Mouse (Mus musculus) MEL (cell line): ENCODE results near the gene Chst8. TPM values are rescaled to one million over a fixed set of nuclear protein-coding genes. Genes with fewer than 3 reads are reported as not detected.

ENCODE experiments used
- DNase-seq: peaks from one replicate; pipeline ENCODE4 v3.0.0; 2011; ENCODE audit warnings: low read depth, low spot score
- H3K27ac ChIP-seq: 2 replicates; pipeline ENCODE4 v1.5.1; 2012; ENCODE audit warnings: low read depth, mild to moderate bottlenecking, control low read depth, low read length, moderate library complexity; ENCODE audit not compliant: control insufficient read depth
- H3K27me3 ChIP-seq, 2 experiments: fragments of 150-350 bp in 1 of 2; sonication (generic) in 1 of 2; 2 replicates each; pipeline ENCODE4 v1.6.1; 2012; ENCODE audit warnings: low read length in 2 of 2, mild to moderate bottlenecking in 2 of 2, improper control_type of control experiment in 1 of 2, moderate library complexity in 1 of 2; ENCODE audit not compliant: insufficient read depth in 2 of 2, control insufficient read depth in 1 of 2
- H3K36me3 ChIP-seq, 2 experiments: 2 replicates each; pipeline ENCODE4 v1.6.1; 2012 to 2014; ENCODE audit warnings: low read length in 2 of 2, improper control_type of control experiment in 1 of 2, inconsistent platforms in 1 of 2, mild to moderate bottlenecking in 1 of 2; ENCODE audit not compliant: insufficient read depth in 2 of 2, control insufficient read depth in 1 of 2
- H3K4me1 ChIP-seq, 2 experiments: fragments of 150-350 bp in 1 of 2; sonication (generic) in 1 of 2; 2 replicates each; pipeline ENCODE4 v1.6.1; 2012; ENCODE audit warnings: low read length in 2 of 2, improper control_type of control experiment in 1 of 2, mild to moderate bottlenecking in 1 of 2; ENCODE audit not compliant: insufficient read depth in 2 of 2, control insufficient read depth in 1 of 2
- H3K4me3 ChIP-seq, 2 experiments: fragments of 150-350 bp in 1 of 2; sonication (generic) in 1 of 2; 2 replicates each; pipeline ENCODE4 v1.5.1; 2012; ENCODE audit warnings: low read depth in 2 of 2, low read length in 2 of 2, mild to moderate bottlenecking in 2 of 2, moderate library complexity in 2 of 2, control low read depth in 1 of 2, improper control_type of control experiment in 1 of 2; ENCODE audit not compliant: control insufficient read depth in 1 of 2, insufficient read depth in 1 of 2
- H3K79me2 ChIP-seq: 2 replicates; pipeline ENCODE4 v1.6.1; 2012; ENCODE audit warnings: mild to moderate bottlenecking, low read length, moderate library complexity; ENCODE audit not compliant: control insufficient read depth, poor library complexity, insufficient read depth
- H3K9ac ChIP-seq: 2 replicates; pipeline ENCODE4 v1.6.1; 2012; ENCODE audit warnings: low read depth, mild to moderate bottlenecking, control low read depth, low read length, moderate library complexity; ENCODE audit not compliant: control insufficient read depth, poor library complexity, severe bottlenecking
- H3K9me3 ChIP-seq: fragments of 150-350 bp; sonication (generic); replicated peaks from 2 replicates; pipeline ENCODE4 v1.6.1; 2012; ENCODE audit warnings: mild to moderate bottlenecking, low read length, improper control_type of control experiment, moderate library complexity; ENCODE audit not compliant: insufficient read depth
- BHLHE40 ChIP-seq: IDR thresholded peaks from 2 replicates; pipeline ENCODE4 v1.6.1; 2012; ENCODE audit warnings: low read depth, mild to moderate bottlenecking, inconsistent platforms, low read length, improper control_type of control experiment, borderline replicate concordance
- CHD1 ChIP-seq: IDR thresholded peaks from 2 replicates; pipeline ENCODE4 v1.6.1; 2012; ENCODE audit warnings: low read depth, mild to moderate bottlenecking, inconsistent platforms, low read length, improper control_type of control experiment
- CTCF ChIP-seq, 3 experiments: IDR thresholded peaks in 2 of 3; conservative IDR thresholded peaks in 1 of 3; 2 replicates each; pipeline ENCODE4 v1.5.1; 2011 to 2012; ENCODE audit warnings: low read length in 3 of 3, low read depth in 2 of 3, mild to moderate bottlenecking in 2 of 3, improper control_type of control experiment in 1 of 3, inconsistent platforms in 1 of 3, mixed read lengths in 1 of 3, moderate library complexity in 1 of 3; ENCODE audit not compliant: control insufficient read depth in 1 of 3, insufficient read depth in 1 of 3, poor library complexity in 1 of 3, severe bottlenecking in 1 of 3
- E2F4 ChIP-seq: IDR thresholded peaks from 2 replicates; pipeline ENCODE4 v1.6.1; 2011; ENCODE audit warnings: low read depth, low read length, improper control_type of control experiment, borderline replicate concordance
- ELF1 ChIP-seq: IDR thresholded peaks from 2 replicates; pipeline ENCODE4 v1.6.1; 2014; ENCODE audit warnings: low read depth, mild to moderate bottlenecking, inconsistent platforms, low read length, improper control_type of control experiment, moderate library complexity
- EP300 ChIP-seq, 2 experiments: IDR thresholded peaks; 2 replicates each; pipeline ENCODE4 v1.6.1; 2011; ENCODE audit warnings: improper control_type of control experiment in 2 of 2, low read length in 2 of 2, low read depth in 1 of 2, mild to moderate bottlenecking in 1 of 2
- ETS1 ChIP-seq: IDR thresholded peaks from 2 replicates; pipeline ENCODE4 v1.6.1; 2012; ENCODE audit warnings: low read depth, mild to moderate bottlenecking, inconsistent platforms, low read length, improper control_type of control experiment, moderate library complexity
- HCFC1 ChIP-seq: IDR thresholded peaks from 2 replicates; pipeline ENCODE4 v1.6.1; 2012; ENCODE audit warnings: low read depth, mild to moderate bottlenecking, inconsistent platforms, low read length, improper control_type of control experiment, moderate library complexity
- MAX ChIP-seq: IDR thresholded peaks from 2 replicates; pipeline ENCODE4 v1.6.1; 2011; ENCODE audit warnings: low read length, improper control_type of control experiment
- MAZ ChIP-seq: IDR thresholded peaks from 2 replicates; pipeline ENCODE4 v1.6.1; 2012; ENCODE audit warnings: low read depth, mild to moderate bottlenecking, inconsistent platforms, low read length, improper control_type of control experiment
- MXI1 ChIP-seq: IDR thresholded peaks from 2 replicates; pipeline ENCODE4 v1.6.1; 2011; ENCODE audit warnings: mild to moderate bottlenecking, low read depth, low read length, improper control_type of control experiment
- MYB ChIP-seq: IDR thresholded peaks from 2 replicates; pipeline ENCODE4 v1.6.1; 2011; ENCODE audit warnings: mild to moderate bottlenecking, low read depth, low read length, improper control_type of control experiment
- NRF1 ChIP-seq: IDR thresholded peaks from 2 replicates; pipeline ENCODE4 v1.6.1; 2014; ENCODE audit warnings: low read depth, mild to moderate bottlenecking, inconsistent platforms, low read length, improper control_type of control experiment, moderate library complexity; ENCODE audit not compliant: poor library complexity, insufficient read depth, severe bottlenecking
- RAD21 ChIP-seq: IDR thresholded peaks from 2 replicates; pipeline ENCODE4 v1.6.1; 2011; ENCODE audit warnings: mild to moderate bottlenecking, low read depth, low read length, improper control_type of control experiment
- SMC3 ChIP-seq: IDR thresholded peaks from 2 replicates; pipeline ENCODE4 v1.6.1; 2011; ENCODE audit warnings: low read depth, low read length, improper control_type of control experiment
- TAL1 ChIP-seq: IDR thresholded peaks from 2 replicates; pipeline ENCODE4 v1.6.1; 2012; ENCODE audit warnings: mild to moderate bottlenecking, inconsistent platforms, low read length, moderate library complexity, mixed read lengths
- TBP ChIP-seq: IDR thresholded peaks from 2 replicates; pipeline ENCODE4 v1.8.0; 2011; ENCODE audit warnings: low read depth, low read length, improper control_type of control experiment
- USF1 ChIP-seq: IDR thresholded peaks from 2 replicates; pipeline ENCODE4 v1.6.1; 2014; ENCODE audit warnings: low read depth, mild to moderate bottlenecking, inconsistent platforms, low read length, improper control_type of control experiment, moderate library complexity
- ZC3H11A ChIP-seq: IDR thresholded peaks from 2 replicates; pipeline ENCODE4 v1.6.1; 2012; ENCODE audit warnings: low read depth, mild to moderate bottlenecking, inconsistent platforms, low read length, improper control_type of control experiment
- ZKSCAN1 ChIP-seq: IDR thresholded peaks from 2 replicates; pipeline ENCODE4 v1.6.1; 2012; ENCODE audit warnings: low read depth, mild to moderate bottlenecking, inconsistent platforms, low read length, improper control_type of control experiment, moderate library complexity
- polyA plus RNA-seq, 2 experiments: library from polyadenylated mRNA; stranded (reverse) in 1 of 2; unstranded in 1 of 2; fragments of >175 nt in 1 of 2; fragments of >200 nt in 1 of 2; gene quantifications; 2 replicates each; pipeline versions ENCODE4 v1.2.1 to v1.2.4; 2012; ENCODE audit warnings: low replicate concordance in 2 of 2, low read depth in 1 of 2; ENCODE audit not compliant: insufficient read length in 2 of 2, insufficient read depth in 1 of 2, missing spikeins in 1 of 2
- total RNA-seq: library from RNA; depleted of rRNA; stranded (reverse); fragments of 300-350 nt; gene quantifications from 2 replicates; pipeline ENCODE4 v1.2.3, GENCODE M21; 2012

Chst8 gene
- total and polyA plus RNA-seq, 3 experiments: not detected

- Histone ChIP-seq H3K27ac (no peak overlapping the region), H3K79me2 (no peaks in the 10 kb centered on the region), H3K36me3 (no peaks in the 10 kb centered on the region), H3K27me3 (no peaks in the 10 kb centered on the region; a peak in 1 of 4 replicates), H3K9ac (no peak overlapping the region), H3K4me3 (no peak overlapping the region), H3K4me1 (no peaks in the 10 kb centered on the region), H3K9me3 (no peaks in the 10 kb centered on the region)
- TF ChIP-seq SMC3 (0 out of 2 replicates have a peak, but pooled peaks have one; percentile 9), CTCF (IDR thresholded peaks at IDR 0.05 in 2 of 3, conservative IDR thresholded peaks at IDR 0.05 in 1 of 3; ENCODE audit: control insufficient read depth in 1 of 3, insufficient read depth in 1 of 3, low read depth in 2 of 3, low read length in 3 of 3, poor library complexity in 1 of 3, severe bottlenecking in 1 of 3) (peak; percentile 14 to 30 (median 27); a peak in 3 of 6 replicates), ETS1 (no peak), EP300 (IDR thresholded peaks at IDR 0.05; ENCODE audit: low read depth in 1 of 2, low read length in 2 of 2) (no peak)
- peak; percentile 4 for DNase-seq
Measured at GRCm38 (mm10) chr7:34757513-34757912, 55.0 kb downstream of the Chst8 start.

DNA sequence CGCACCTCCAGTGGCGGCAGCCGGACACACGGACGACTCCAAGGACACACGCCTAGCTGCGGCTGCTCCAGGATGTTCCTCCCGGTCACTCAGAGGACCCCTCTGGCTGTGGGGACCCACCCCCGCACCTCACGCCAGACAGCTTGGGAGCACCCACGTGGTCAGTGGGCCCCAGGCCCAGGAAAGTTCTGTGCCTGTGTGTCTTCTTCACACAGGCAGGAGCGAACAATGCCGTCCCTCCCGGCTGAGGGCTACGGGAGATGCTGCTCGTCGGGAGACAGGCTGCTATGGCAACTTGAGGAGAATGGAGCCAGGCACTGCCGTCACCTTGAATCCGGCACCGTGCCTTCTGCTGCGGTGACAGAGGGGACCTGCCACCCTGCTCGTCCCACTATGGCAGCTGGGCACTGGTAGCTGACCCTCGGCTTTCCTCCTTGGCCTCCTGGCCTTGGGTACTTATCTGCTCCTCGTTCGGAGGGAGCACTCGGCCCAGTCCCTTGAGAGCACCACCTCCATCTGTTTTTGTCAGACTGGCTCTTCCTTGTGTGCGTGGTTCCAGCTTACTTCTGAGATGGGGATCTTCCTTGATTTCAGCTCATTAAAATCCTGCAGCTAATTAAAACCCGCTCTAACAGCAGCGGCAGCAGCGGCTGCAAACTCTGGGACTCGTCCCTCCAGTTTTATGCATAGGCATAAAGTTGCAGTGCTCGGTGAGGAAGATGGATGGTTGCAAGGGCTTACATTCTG, 59.2 kb downstream of the Chst8 start:
- no peak for DNase-seq
- Histone ChIP-seq H3K79me2 (no peaks in the 10 kb centered on the region), H3K9ac (no peak overlapping the region), H3K27me3 (no peaks in the 10 kb centered on the region; a peak in 1 of 4 replicates), H3K27ac (no peak overlapping the region), H3K4me3 (no peak overlapping the region), H3K4me1 (no peaks in the 10 kb centered on the region), H3K36me3 (no peaks in the 10 kb centered on the region), H3K9me3 (no peaks in the 10 kb centered on the region)
- TF ChIP-seq SMC3 (no peak), HCFC1 (no peak), TAL1 (no peak), E2F4 (no peak), BHLHE40 (no peak), ELF1 (no peak), MYB (no peak), MXI1 (no peak), ETS1 (no peak), ZKSCAN1 (no peak), RAD21 (no peak), MAZ (no peak), TBP (no peak), MAX (no peak), USF1 (no peak), ZC3H11A (no peak), CHD1 (no peak), NRF1 (no peak)
- TF ChIP-seq, all 39 proteins: peak for 0
